Mouse (Mus musculus): ENCODE measurements around the gene Fam216a.

GRCm38 (mm10) chr5:122324608-122325431 is 47.3 kb downstream of the Fam216a start:
- TF ChIP-seq CTCF (IDR thresholded peaks at IDR 0.05 in 2 of 3, conservative IDR thresholded peaks at IDR 0.05 in 1 of 3; ENCODE audit: control insufficient read depth in 1 of 3, insufficient read depth in 1 of 3, low read depth in 2 of 3, low read length in 3 of 3, poor library complexity in 1 of 3, severe bottlenecking in 1 of 3) (no peak), TCF12 (IDR thresholded peaks at IDR 0.05; ENCODE audit: low read depth, low read length) (no peak), KAT2A (conservative IDR thresholded peaks at IDR 0.05; ENCODE audit: low read depth, low read length) (no peak), GATA1 (IDR thresholded peaks at IDR 0.05; ENCODE audit: low read depth, low read length) (no peak), MYC (IDR thresholded peaks at IDR 0.05; ENCODE audit: low read depth, low read length) (no peak)
